Mouse (Mus musculus): ENCODE data around the gene Lmo2. TPM values are rescaled to one million over a fixed set of nuclear protein-coding genes. Genes with fewer than 3 reads are reported as not detected.

Gene Lmo2
- polyA plus RNA-seq, 2 experiments, result 143 to 152 TPM

DNA sequence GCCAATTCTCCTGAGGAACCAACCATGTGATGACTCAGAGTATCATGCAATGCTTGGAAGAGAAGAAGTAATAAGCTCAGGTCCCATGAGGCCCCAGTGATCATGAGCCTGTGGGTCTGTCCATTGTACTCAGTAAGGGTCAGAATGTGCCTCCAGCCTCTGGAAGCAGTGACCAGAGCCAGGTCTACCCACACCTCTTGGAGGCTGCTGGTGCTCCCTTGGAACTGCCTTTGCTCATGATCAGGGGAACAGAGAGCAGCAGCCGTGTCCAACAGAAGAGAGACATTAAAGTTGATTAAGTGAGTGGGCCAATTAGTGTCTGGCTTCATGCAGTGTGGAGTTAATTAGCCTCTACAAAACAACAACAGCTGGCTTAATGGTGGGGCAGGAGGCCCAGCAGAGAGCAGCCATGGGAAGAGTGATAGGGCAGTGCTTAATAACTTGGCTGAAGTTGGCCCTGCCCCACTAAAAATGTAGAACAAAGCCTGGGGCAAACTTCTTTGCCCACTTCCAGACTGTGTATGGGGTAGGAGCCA, 30.1 kb upstream of the Lmo2 start:
- no peak overlapping the region for H3K27ac ChIP-seq
- no peak for DNase-seq (ENCODE audit: low read depth in 3 of 3, low spot score in 3 of 3)
- ATAC-seq (ENCODE audit: insufficient read depth), result no peak

DNA sequence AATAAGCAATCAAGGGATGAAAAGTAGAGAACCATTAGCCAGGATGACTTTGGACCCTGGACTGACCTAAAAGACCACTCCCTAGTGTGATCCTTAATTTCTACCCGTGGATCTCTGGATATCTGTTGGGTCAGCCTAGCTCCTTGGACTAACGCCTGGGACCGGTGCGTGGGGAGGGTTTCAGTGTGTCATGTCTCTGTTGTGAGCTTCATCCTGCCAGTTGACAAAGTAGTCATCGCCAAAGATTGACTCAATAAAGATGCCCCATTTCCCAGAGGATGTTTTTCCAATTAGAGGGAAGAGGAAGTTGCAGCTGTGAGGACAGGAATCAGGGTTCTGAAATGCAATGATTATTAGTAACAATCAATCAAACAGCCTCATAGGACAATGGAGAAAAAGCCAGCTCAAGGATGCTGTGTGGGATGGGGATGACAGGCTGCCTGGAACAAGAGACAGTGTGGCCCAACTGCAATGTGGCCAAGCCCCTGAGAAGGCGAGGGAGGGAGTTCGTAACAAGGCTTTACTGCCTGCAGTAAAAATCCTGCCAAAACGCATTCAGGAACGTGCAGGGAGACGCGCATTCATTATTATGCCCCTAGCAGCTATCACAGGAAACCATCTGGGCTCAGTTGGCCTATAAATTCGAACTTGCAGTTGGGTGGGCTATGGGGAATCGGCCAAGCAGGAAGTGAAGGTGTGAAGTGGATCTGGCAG, 27.3 kb upstream of the Lmo2 start:
- DNase-seq (ENCODE audit: low read depth in 3 of 3, low spot score in 3 of 3) (no peak), ATAC-seq (ENCODE audit: insufficient read depth) (no peak)
- H3K4me2 ChIP-seq (ENCODE audit: low read depth), result no peak overlapping the region
- TF ChIP-seq CTCF (IDR thresholded peaks at IDR 0.05; ENCODE audit: low read depth) (no peak), EP300 (IDR thresholded peaks at IDR 0.05; ENCODE audit: low read depth) (no peak)
- 40% methylated on average over 13 of the region's 13 CpGs for WGBS (ENCODE audit: insufficient replicate concordance)
- no peaks in the 10 kb centered on the region for H3K27me3 ChIP-seq (ENCODE audit: control insufficient read depth, insufficient read depth, low read length)
- H3K9me3 ChIP-seq (ENCODE audit: control insufficient read depth, low read length), result no peaks in the 10 kb centered on the region
- no peak overlapping the region for H3K9ac ChIP-seq (replicated peaks)
- no peak overlapping the region for H3K4me3 ChIP-seq (ENCODE audit: insufficient read depth in 1 of 2, low read depth in 2 of 2, low read length in 2 of 2)
- H3K4me1 ChIP-seq (replicated peaks; ENCODE audit: control insufficient read depth in 2 of 2, insufficient read depth in 2 of 2, low read length in 1 of 2), result peaks cover 27 to 42% of the 10 kb centered on the region in 2 experiments
- no peaks in the 10 kb centered on the region for H3K36me3 ChIP-seq (replicated peaks; ENCODE audit: control insufficient read depth, insufficient read depth, low read depth)
- H3K27ac ChIP-seq, result no peak overlapping the region

More for the DNA sequence above, 30.1 kb upstream of the Lmo2 start:
- no peak overlapping the region for H3K4me2 ChIP-seq (ENCODE audit: low read depth)
- TF ChIP-seq CTCF (IDR thresholded peaks at IDR 0.05; ENCODE audit: low read depth), result no peak
- no peaks in the 10 kb centered on the region for H3K9me3 ChIP-seq (ENCODE audit: control insufficient read depth, low read length)
- H3K9ac ChIP-seq (replicated peaks), result no peak overlapping the region
- H3K27me3 ChIP-seq (ENCODE audit: control insufficient read depth, insufficient read depth, low read length), result no peaks in the 10 kb centered on the region
- peaks cover 25 to 32% of the 10 kb centered on the region in 2 experiments for H3K4me1 ChIP-seq (replicated peaks; ENCODE audit: control insufficient read depth in 2 of 2, insufficient read depth in 2 of 2, low read length in 1 of 2)
- no peak overlapping the region for H3K4me3 ChIP-seq (ENCODE audit: insufficient read depth in 1 of 2, low read depth in 2 of 2, low read length in 2 of 2)
- no peaks in the 10 kb centered on the region for H3K36me3 ChIP-seq (replicated peaks; ENCODE audit: control insufficient read depth, insufficient read depth, low read depth)
- 82% methylated on average over 1 of the region's 1 CpGs for WGBS (ENCODE audit: insufficient replicate concordance)

DNA sequence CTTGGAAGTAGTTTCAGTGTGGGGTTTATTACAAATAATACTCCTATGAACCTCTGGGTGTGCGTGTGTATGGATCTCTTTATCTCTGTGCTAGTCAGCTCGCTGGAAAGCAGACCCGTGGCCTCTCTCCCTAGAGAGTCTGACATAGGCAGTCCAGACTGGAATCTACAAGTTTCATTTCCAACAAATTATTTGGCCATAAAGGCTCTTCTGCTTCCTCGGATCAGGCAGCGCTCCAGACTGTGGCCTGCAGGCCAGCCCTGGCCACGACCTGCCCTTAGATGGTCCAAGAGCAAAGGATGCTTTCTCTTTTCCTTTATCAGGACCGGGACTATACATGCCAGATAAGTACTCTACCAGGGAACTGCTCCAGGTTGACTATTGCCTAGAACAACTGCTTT, 26.3 kb upstream of the Lmo2 start:
- Histone ChIP-seq H3K9ac (replicated peaks) (peak overlapping the region; percentile 2), H3K27ac (peak overlapping the region; percentile 28), H3K4me1 (replicated peaks; ENCODE audit: control insufficient read depth in 2 of 2, insufficient read depth in 2 of 2, low read length in 1 of 2) (peaks cover 25 to 40% of the 10 kb centered on the region in 2 experiments), H3K4me2 (ENCODE audit: low read depth) (peak overlapping the region; percentile 44), H3K27me3 (ENCODE audit: control insufficient read depth, insufficient read depth, low read length) (no peaks in the 10 kb centered on the region), H3K9me3 (ENCODE audit: control insufficient read depth, low read length) (no peaks in the 10 kb centered on the region), H3K36me3 (replicated peaks; ENCODE audit: control insufficient read depth, insufficient read depth, low read depth) (no peaks in the 10 kb centered on the region), H3K4me3 (ENCODE audit: insufficient read depth in 1 of 2, low read depth in 2 of 2, low read length in 2 of 2) (no peak overlapping the region)
- WGBS (ENCODE audit: insufficient replicate concordance), result 34% methylated on average over 7 of the region's 7 CpGs
- no peak for DNase-seq (ENCODE audit: low read depth in 3 of 3, low spot score in 3 of 3)
- ATAC-seq (ENCODE audit: insufficient read depth), result peak; percentile 50
- TF ChIP-seq CTCF (IDR thresholded peaks at IDR 0.05; ENCODE audit: low read depth), result no peak
- no peak for TF ChIP-seq EP300 (IDR thresholded peaks at IDR 0.05; ENCODE audit: low read depth)

DNA sequence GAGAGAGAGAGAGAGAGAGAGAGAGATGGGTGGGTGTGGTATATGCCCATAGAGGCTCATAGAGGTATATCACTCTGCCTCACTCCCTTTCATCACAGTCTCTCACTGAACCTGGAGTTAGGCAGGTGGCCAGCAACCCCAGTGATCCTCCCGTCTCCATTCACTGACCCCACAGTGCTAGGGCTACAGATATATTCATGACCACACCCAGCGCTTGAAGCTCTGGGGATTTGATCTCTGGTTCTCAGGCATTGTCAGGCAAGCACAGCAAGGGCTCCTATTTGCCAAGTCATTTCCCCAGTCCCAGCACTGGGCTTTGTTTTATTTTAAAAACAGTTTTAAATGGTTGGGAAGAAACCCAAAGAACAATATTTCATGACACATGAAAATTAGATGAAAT, 25.8 kb upstream of the Lmo2 start:
- peak in 2 of 3 experiments; percentile 31 to 50 for DNase-seq (ENCODE audit: low read depth in 3 of 3, low spot score in 3 of 3)
- peak overlapping the region; percentile 44 for H3K4me2 ChIP-seq (ENCODE audit: low read depth)
- peak overlapping the region; percentile 28; the same call in 1 of the 2 replicates for H3K27ac ChIP-seq
- H3K4me1 ChIP-seq (replicated peaks; ENCODE audit: control insufficient read depth in 2 of 2, insufficient read depth in 2 of 2, low read length in 1 of 2), result peaks cover 20 to 35% of the 10 kb centered on the region in 2 experiments
- peak; percentile 78 for ATAC-seq (ENCODE audit: insufficient read depth)
- H3K9ac ChIP-seq (replicated peaks), result no peak overlapping the region; the same call in 1 of the 2 replicates
- H3K27me3 ChIP-seq (ENCODE audit: control insufficient read depth, insufficient read depth, low read length), result no peaks in the 10 kb centered on the region
- H3K9me3 ChIP-seq (ENCODE audit: control insufficient read depth, low read length), result no peaks in the 10 kb centered on the region
- H3K4me3 ChIP-seq (ENCODE audit: insufficient read depth in 1 of 2, low read depth in 2 of 2, low read length in 2 of 2), result no peak overlapping the region
- TF ChIP-seq EP300 (IDR thresholded peaks at IDR 0.05; ENCODE audit: low read depth) (no peak), CTCF (IDR thresholded peaks at IDR 0.05; ENCODE audit: low read depth) (no peak)
- 11% methylated on average over 2 of the region's 2 CpGs for WGBS (ENCODE audit: insufficient replicate concordance)
- no peaks in the 10 kb centered on the region for H3K36me3 ChIP-seq (replicated peaks; ENCODE audit: control insufficient read depth, insufficient read depth, low read depth)

DNA sequence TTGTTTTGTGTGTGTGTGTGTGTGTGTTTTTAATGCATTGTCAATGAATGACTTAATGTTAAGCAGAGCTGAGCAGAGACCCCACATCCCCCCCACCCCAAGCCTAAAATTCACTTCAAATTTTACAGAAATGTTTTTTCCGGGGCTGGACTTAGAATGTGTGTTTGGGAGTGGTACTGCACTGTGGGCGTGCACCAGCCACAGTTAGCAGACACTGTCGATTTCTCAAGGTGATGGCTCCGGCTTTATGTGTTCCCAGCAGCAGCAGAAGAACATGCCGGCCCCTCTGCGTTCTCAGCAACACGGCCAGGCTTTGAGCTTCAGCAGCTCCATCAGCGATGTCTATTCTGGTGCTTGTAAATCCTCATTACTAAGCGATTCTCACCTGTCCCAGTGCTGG, 25.3 kb upstream of the Lmo2 start:
- H3K27me3 ChIP-seq (ENCODE audit: control insufficient read depth, insufficient read depth, low read length), result no peaks in the 10 kb centered on the region
- H3K9ac ChIP-seq (replicated peaks), result no peak overlapping the region
- TF ChIP-seq EP300 (IDR thresholded peaks at IDR 0.05; ENCODE audit: low read depth), result no peak
- 0 out of 2 replicates have a peak, but pooled peaks have one; percentile 12 for TF ChIP-seq CTCF (IDR thresholded peaks at IDR 0.05; ENCODE audit: low read depth)
- no peak overlapping the region for H3K27ac ChIP-seq
- peak overlapping the region; percentile 44 for H3K4me2 ChIP-seq (ENCODE audit: low read depth)
- peaks cover 20 to 31% of the 10 kb centered on the region in 2 experiments for H3K4me1 ChIP-seq (replicated peaks; ENCODE audit: control insufficient read depth in 2 of 2, insufficient read depth in 2 of 2, low read length in 1 of 2)
- no peak overlapping the region for H3K4me3 ChIP-seq (ENCODE audit: insufficient read depth in 1 of 2, low read depth in 2 of 2, low read length in 2 of 2)
- ATAC-seq (ENCODE audit: insufficient read depth) (peak; percentile 66; the same call in 1 of the 2 replicates), DNase-seq (ENCODE audit: low read depth in 3 of 3, low spot score in 3 of 3) (no peak)
- WGBS (ENCODE audit: insufficient replicate concordance), result 40% methylated on average over 9 of the region's 9 CpGs
- H3K36me3 ChIP-seq (replicated peaks; ENCODE audit: control insufficient read depth, insufficient read depth, low read depth), result no peaks in the 10 kb centered on the region
- H3K9me3 ChIP-seq (ENCODE audit: control insufficient read depth, low read length), result no peaks in the 10 kb centered on the region

Data from liver, embryonic 14.5 days (tissue).